Mouse (Mus musculus) testis, adult 10 weeks (tissue): Measurements from ENCODE around the gene Dnajb12. TPM values are rescaled to one million over a fixed set of nuclear protein-coding genes. Genes with fewer than 3 reads are reported as not detected.

Experiments used
- polyA plus RNA-seq: library from polyadenylated mRNA; stranded (reverse); fragments of 350-450 nt; fragmentation: Illumina TruSeq; extraction: RNeasy Lipid Tissue Mini Kit (QIAGEN cat#74804); gene quantifications from one replicate; pipeline ENCODE4 v1.2.3, GENCODE M21; 2014; ENCODE audit warnings: low read depth, low replicate concordance

Dnajb12 gene
- polyA plus RNA-seq, result 6.1 TPM

GRCm38 (mm10) chr10:59879255-59880028 lies at the start of gene Dnajb12:
TSS of gene Dnajb12 (plus strand) at chr10:59879556.

Other genes with a start within 250 kb of the Dnajb12 start
- gene Micu1, start 177.1 kb upstream of the Dnajb12 start, polyA plus RNA-seq, result 15.0 TPM
- 4.6 TPM for gene Ddit4, start 72.3 kb downstream of the Dnajb12 start, polyA plus RNA-seq
- 36.4 TPM for gene Ascc1, start 123.2 kb downstream of the Dnajb12 start, polyA plus RNA-seq
- 20.0 TPM for gene Anapc16, start 123.6 kb downstream of the Dnajb12 start, polyA plus RNA-seq
- 26.0 TPM for gene Spock2, start 226.7 kb downstream of the Dnajb12 start, polyA plus RNA-seq